Mouse (Mus musculus): ENCODE measurements around the gene Jade1. TPM values are rescaled to one million over a fixed set of nuclear protein-coding genes. Genes with fewer than 3 reads are reported as not detected.

Jade1 gene
- total and polyA plus RNA-seq, 3 experiments, result 9.6 to 11.0 (median 10.7) TPM

- no peak for DNase-seq (ENCODE audit: extremely low read depth)
- peaks cover 0 to 4% of the 10 kb centered on the region in 2 experiments; a peak in 1 of 4 replicates for H3K4me1 ChIP-seq (ENCODE audit: control insufficient read depth in 1 of 2, insufficient read depth in 2 of 2)
- H3K36me3 ChIP-seq (replicated peaks in 1 of 2; ENCODE audit: control insufficient read depth in 1 of 2, insufficient read depth in 1 of 2, low read length in 1 of 2), result no peaks in the 10 kb centered on the region
- dilution Hi-C loops (cut with MboI; ENCODE audit: extremely low pct_ligation_motif_present, extremely low pct_unique_long_range_greater_than_20kb, low sequenced_read_pairs), result no loop called here
- no peak overlapping the region for H3K9ac ChIP-seq (ENCODE audit: insufficient read depth, low read depth)
- H3K4me3 ChIP-seq (replicated peaks in 1 of 3; ENCODE audit: low read depth in 2 of 3, low read length in 2 of 3, poor library complexity in 1 of 3), result no peak overlapping the region
- H3K4me2 ChIP-seq (ENCODE audit: insufficient read depth, low read depth, poor library complexity, severe bottlenecking), result no peak overlapping the region
- no peaks in the 10 kb centered on the region for H3K27me3 ChIP-seq (replicated peaks)
- in situ Hi-C loops (cut with MboI; ENCODE audit: low pct_ligation_motif_present, low pct_unique_long_range_greater_than_20kb, low sequenced_read_pairs), result no loop called here
- H3K79me2 ChIP-seq (replicated peaks; ENCODE audit: control insufficient read depth, extremely low read depth, insufficient read depth, poor library complexity, severe bottlenecking), result no peaks in the 10 kb centered on the region
- no peak for TF ChIP-seq BHLHE40 (IDR thresholded peaks at IDR 0.05; ENCODE audit: low read depth, low read length)
- no peak for TF ChIP-seq SMC3 (IDR thresholded peaks at IDR 0.05; ENCODE audit: low read depth, low read length)
- TF ChIP-seq JUN (IDR thresholded peaks at IDR 0.05; ENCODE audit: insufficient read depth, low read depth, low read length), result no peak
- TF ChIP-seq PAX5 (IDR thresholded peaks at IDR 0.05; ENCODE audit: low read length), result no peak
- TF ChIP-seq ELF1 (IDR thresholded peaks at IDR 0.05; ENCODE audit: low read depth, low read length), result no peak
- no peak for TF ChIP-seq MXI1 (IDR thresholded peaks at IDR 0.05; ENCODE audit: low read depth, low read length)
- no peak for TF ChIP-seq ZMIZ1 (IDR thresholded peaks at IDR 0.05; ENCODE audit: low read depth, low read length)
- TF ChIP-seq POLR2AphosphoS2 (IDR thresholded peaks at IDR 0.05; ENCODE audit: low read depth, low read length), result no peak
- TF ChIP-seq JUND (conservative IDR thresholded peaks at IDR 0.05; ENCODE audit: low read depth, low read length), result no peak
- TF ChIP-seq RAD21 (IDR thresholded peaks at IDR 0.05; ENCODE audit: low read depth, low read length), result no peak
- TF ChIP-seq CHD1 (IDR thresholded peaks at IDR 0.05; ENCODE audit: low read depth, low read length), result no peak
- no peak for TF ChIP-seq CHD2 (IDR thresholded peaks at IDR 0.05; ENCODE audit: low read length)
- TF ChIP-seq NRF1 (IDR thresholded peaks at IDR 0.05; ENCODE audit: low read depth, low read length), result no peak
- TF ChIP-seq TCF12 (IDR thresholded peaks at IDR 0.05; ENCODE audit: low read depth, low read length), result no peak
- no peak for TF ChIP-seq MAX (IDR thresholded peaks at IDR 0.05; ENCODE audit: low read length)
- TF ChIP-seq USF1 (IDR thresholded peaks at IDR 0.05; ENCODE audit: low read depth, low read length), result no peak
- H3K9me3 ChIP-seq (replicated peaks; ENCODE audit: low read length), result no peaks in the 10 kb centered on the region
- H3K27ac ChIP-seq (ENCODE audit: insufficient read depth, low read depth), result no peak overlapping the region
Measured at GRCm38 (mm10) chr3:41532109-41532508, 23.4 kb upstream of the Jade1 start.

- peaks cover 0 to 4% of the 10 kb centered on the region in 2 experiments; a peak in 1 of 4 replicates for H3K4me1 ChIP-seq (ENCODE audit: control insufficient read depth in 1 of 2, insufficient read depth in 2 of 2)
- dilution Hi-C loops (cut with MboI; ENCODE audit: extremely low pct_ligation_motif_present, extremely low pct_unique_long_range_greater_than_20kb, low sequenced_read_pairs) (no loop called here), in situ Hi-C loops (cut with MboI; ENCODE audit: low pct_ligation_motif_present, low pct_unique_long_range_greater_than_20kb, low sequenced_read_pairs) (no loop called here)
- H3K9me3 ChIP-seq (replicated peaks; ENCODE audit: low read length), result no peaks in the 10 kb centered on the region
- TF ChIP-seq MAFK (IDR thresholded peaks at IDR 0.05; ENCODE audit: insufficient replicate concordance, low read length) (no peak), CHD1 (IDR thresholded peaks at IDR 0.05; ENCODE audit: low read depth, low read length) (no peak)
- H3K4me3 ChIP-seq (replicated peaks in 1 of 3; ENCODE audit: low read depth in 2 of 3, low read length in 2 of 3, poor library complexity in 1 of 3), result no peak overlapping the region
- H3K9ac ChIP-seq (ENCODE audit: insufficient read depth, low read depth), result no peak overlapping the region
- H3K79me2 ChIP-seq (replicated peaks; ENCODE audit: control insufficient read depth, extremely low read depth, insufficient read depth, poor library complexity, severe bottlenecking), result no peaks in the 10 kb centered on the region
- no peaks in the 10 kb centered on the region for H3K27me3 ChIP-seq (replicated peaks)
- no peak overlapping the region for H3K27ac ChIP-seq (ENCODE audit: insufficient read depth, low read depth)
- DNase-seq (ENCODE audit: extremely low read depth), result no peak
- no peaks in the 10 kb centered on the region for H3K36me3 ChIP-seq (replicated peaks in 1 of 2; ENCODE audit: control insufficient read depth in 1 of 2, insufficient read depth in 1 of 2, low read length in 1 of 2)
- H3K4me2 ChIP-seq (ENCODE audit: insufficient read depth, low read depth, poor library complexity, severe bottlenecking), result no peak overlapping the region
Measured at GRCm38 (mm10) chr3:41533660-41534059, 21.9 kb upstream of the Jade1 start.
